Mouse (Mus musculus): ENCODE measurements around the gene Cdyl. TPM values are rescaled to one million over a fixed set of nuclear protein-coding genes. Genes with fewer than 3 reads are reported as not detected.

Cdyl gene
- polyA plus RNA-seq, 1 experiment from 2014 or later = 12.0 TPM

DNA sequence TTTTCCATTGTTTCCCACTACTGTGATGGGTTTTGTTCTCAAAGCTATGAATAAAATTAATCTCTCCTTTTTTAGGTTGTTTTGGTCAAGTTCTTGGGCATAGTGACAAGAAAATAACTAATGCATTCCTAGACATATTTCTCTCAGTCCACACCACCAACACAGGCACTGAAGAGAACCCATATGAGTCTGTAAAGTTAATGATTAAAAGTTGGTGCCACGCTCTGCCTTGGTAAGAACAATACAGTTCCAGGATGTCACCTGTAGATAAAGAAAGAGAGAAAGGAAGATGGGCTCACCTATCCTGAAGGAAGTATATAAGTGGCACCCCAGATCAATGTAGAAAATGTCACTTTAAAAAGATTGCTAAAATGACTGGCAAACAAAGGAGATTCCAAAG lies 32.3 kb upstream of the Cdyl start:
- Histone ChIP-seq H3K27me3 (ENCODE audit: control insufficient read depth, insufficient read depth, low read length) (no peaks in the 10 kb centered on the region), H3K4me1 (replicated peaks; ENCODE audit: control insufficient read depth, insufficient read depth, low read length) (no peaks in the 10 kb centered on the region), H3K36me3 (ENCODE audit: control insufficient read depth, insufficient read depth, low read length) (no peaks in the 10 kb centered on the region), H3K27ac (ENCODE audit: low read depth, low read length) (no peak overlapping the region), H3K4me2 (replicated peaks; ENCODE audit: low read depth, low read length) (no peak overlapping the region), H3K4me3 (ENCODE audit: low read depth, low read length) (no peak overlapping the region), H3K9ac (ENCODE audit: low read depth, low read length) (no peak overlapping the region), H3K9me3 (ENCODE audit: control insufficient read depth, low read length) (no peaks in the 10 kb centered on the region)
- 79% methylated on average over 1 of the region's 1 CpGs for WGBS
- DNase-seq (ENCODE audit: low spot score) = no peak
- ATAC-seq (ENCODE audit: low FRiP score) = no peak

DNA sequence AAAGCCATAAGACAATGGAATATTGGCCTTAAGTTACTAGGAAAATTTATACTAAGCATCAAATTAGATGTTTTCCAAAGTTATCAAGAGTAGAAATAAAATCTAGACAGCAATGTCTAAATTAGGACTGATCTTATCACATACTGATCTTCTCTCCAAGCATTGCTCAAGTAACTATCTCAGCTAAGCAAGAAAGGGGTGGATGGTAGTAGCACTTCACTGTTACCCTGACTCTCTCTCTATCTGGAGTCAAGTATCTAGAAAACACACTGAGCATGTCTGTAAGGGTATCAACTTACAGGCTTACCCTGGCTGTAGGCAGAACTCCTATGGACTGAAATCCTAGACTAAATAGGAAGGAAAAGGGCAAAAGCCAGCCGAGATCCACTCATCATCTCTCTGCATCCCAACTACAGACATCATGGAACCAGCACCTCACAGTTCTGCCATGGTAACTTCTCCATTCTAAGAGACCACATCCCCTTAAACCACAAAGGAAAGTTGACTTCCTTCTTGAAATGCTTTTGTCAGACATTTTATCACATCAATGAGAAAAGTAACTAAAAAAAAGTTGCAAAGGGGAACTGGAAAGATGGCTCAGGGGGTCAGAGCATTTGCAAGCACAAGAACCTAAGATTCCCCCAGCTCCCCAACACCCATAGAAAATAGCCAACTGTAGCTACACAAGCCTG lies 12.4 kb upstream of the Cdyl start:
- ATAC-seq (ENCODE audit: low FRiP score) (no peak), DNase-seq (ENCODE audit: low spot score) (no peak)
- no peak overlapping the region for H3K27ac ChIP-seq (ENCODE audit: low read depth, low read length)
- H3K27me3 ChIP-seq (ENCODE audit: control insufficient read depth, insufficient read depth, low read length) = no peaks in the 10 kb centered on the region
- H3K4me1 ChIP-seq (replicated peaks; ENCODE audit: control insufficient read depth, insufficient read depth, low read length) = no peaks in the 10 kb centered on the region
- no peak overlapping the region for H3K9ac ChIP-seq (ENCODE audit: low read depth, low read length)
- H3K4me3 ChIP-seq (ENCODE audit: low read depth, low read length) = no peak overlapping the region
- no peaks in the 10 kb centered on the region for H3K36me3 ChIP-seq (ENCODE audit: control insufficient read depth, insufficient read depth, low read length)
- no peak overlapping the region for H3K4me2 ChIP-seq (replicated peaks; ENCODE audit: low read depth, low read length)
- no peaks in the 10 kb centered on the region for H3K9me3 ChIP-seq (ENCODE audit: control insufficient read depth, low read length)
- 74% methylated on average over 1 of the region's 1 CpGs for WGBS

DNA sequence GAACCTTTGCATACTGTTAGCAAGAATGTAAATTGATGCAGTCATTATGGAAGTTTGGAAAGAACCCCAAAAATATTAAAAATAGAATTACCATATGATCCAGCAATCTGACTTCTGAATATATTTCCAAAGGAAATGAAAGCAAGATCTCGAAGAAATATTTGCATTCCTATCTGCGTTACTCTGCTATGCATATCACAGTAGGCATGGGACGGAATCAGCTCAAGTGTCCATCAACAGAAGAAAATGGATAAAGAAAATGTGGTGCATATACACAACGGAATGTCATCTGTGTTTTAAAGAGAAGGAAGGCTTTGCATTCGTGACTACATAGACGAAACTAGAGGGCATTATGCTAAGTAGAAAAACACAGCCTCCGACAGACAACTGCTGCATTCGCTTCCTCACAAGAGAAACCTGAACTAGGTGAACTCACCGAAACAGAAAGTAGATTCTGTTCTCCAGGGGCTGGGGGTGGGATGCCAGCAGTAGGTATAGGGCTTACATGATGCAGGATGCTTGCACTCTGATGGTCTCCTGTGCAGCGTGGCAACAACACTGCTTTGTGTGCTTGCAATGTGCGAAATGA lies 9.3 kb upstream of the Cdyl start:
- Histone ChIP-seq H3K4me3 (ENCODE audit: low read depth, low read length) (no peak overlapping the region), H3K27ac (ENCODE audit: low read depth, low read length) (no peak overlapping the region), H3K27me3 (ENCODE audit: control insufficient read depth, insufficient read depth, low read length) (no peaks in the 10 kb centered on the region), H3K9me3 (ENCODE audit: control insufficient read depth, low read length) (no peaks in the 10 kb centered on the region), H3K36me3 (ENCODE audit: control insufficient read depth, insufficient read depth, low read length) (no peaks in the 10 kb centered on the region), H3K4me2 (replicated peaks; ENCODE audit: low read depth, low read length) (no peak overlapping the region), H3K9ac (ENCODE audit: low read depth, low read length) (no peak overlapping the region), H3K4me1 (replicated peaks; ENCODE audit: control insufficient read depth, insufficient read depth, low read length) (no peaks in the 10 kb centered on the region)
- ATAC-seq (ENCODE audit: low FRiP score) (no peak), DNase-seq (ENCODE audit: low spot score) (no peak)
- 89% methylated on average over 11 of the region's 11 CpGs for WGBS

DNA sequence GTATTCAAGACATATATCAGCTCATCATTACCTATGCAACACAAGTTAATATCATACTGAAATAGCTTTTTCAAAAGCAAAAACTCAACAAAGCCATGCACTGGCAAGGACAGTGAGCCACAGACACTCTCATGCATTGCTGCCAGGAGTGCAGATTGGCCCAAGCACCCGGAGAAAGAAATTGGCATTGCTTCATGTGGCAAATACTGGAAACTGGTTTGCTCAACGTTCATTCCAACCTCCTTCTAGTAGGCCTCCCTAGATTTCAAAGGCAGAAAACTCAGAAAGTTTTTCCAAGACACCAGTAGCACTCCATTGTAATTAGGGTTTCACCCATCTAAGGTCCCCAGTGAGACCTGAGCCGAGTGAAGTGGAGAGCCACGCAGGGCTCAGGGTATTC lies 6.8 kb upstream of the Cdyl start:
- no peaks in the 10 kb centered on the region for H3K9me3 ChIP-seq (ENCODE audit: control insufficient read depth, low read length)
- H3K4me3 ChIP-seq (ENCODE audit: low read depth, low read length) = no peak overlapping the region
- no peak overlapping the region for H3K9ac ChIP-seq (ENCODE audit: low read depth, low read length)
- no peak overlapping the region for H3K4me2 ChIP-seq (replicated peaks; ENCODE audit: low read depth, low read length)
- H3K27me3 ChIP-seq (ENCODE audit: control insufficient read depth, insufficient read depth, low read length) = no peaks in the 10 kb centered on the region
- no peak for ATAC-seq (ENCODE audit: low FRiP score)
- no peak for DNase-seq (ENCODE audit: low spot score)
- 78% methylated on average over 4 of the region's 4 CpGs for WGBS
- no peaks in the 10 kb centered on the region for H3K36me3 ChIP-seq (ENCODE audit: control insufficient read depth, insufficient read depth, low read length)
- no peak overlapping the region for H3K27ac ChIP-seq (ENCODE audit: low read depth, low read length)
- H3K4me1 ChIP-seq (replicated peaks; ENCODE audit: control insufficient read depth, insufficient read depth, low read length) = no peaks in the 10 kb centered on the region

DNA sequence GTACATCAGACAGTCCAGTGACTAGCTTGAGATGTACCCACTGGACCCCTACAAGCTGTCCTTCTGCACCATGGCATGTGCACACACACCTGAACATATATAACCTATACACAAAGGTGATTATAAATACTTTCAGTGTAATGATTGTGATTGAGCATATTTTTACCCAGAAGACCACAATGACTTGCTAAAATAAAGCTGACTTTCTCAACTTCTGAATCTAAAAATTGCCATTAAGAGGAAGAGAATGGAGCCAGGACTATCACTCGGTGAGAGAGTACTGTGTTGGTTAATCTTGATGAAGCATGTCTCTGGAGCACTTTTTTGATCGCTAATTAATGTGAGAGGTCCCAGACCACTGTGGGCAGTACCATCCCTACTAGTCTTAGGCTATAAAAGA lies 2.8 kb upstream of the Cdyl start:
- Histone ChIP-seq H3K27ac (ENCODE audit: low read depth, low read length) (no peak overlapping the region), H3K27me3 (ENCODE audit: control insufficient read depth, insufficient read depth, low read length) (no peaks in the 10 kb centered on the region), H3K9ac (ENCODE audit: low read depth, low read length) (no peak overlapping the region), H3K4me3 (ENCODE audit: low read depth, low read length) (no peak overlapping the region), H3K4me1 (replicated peaks; ENCODE audit: control insufficient read depth, insufficient read depth, low read length) (no peaks in the 10 kb centered on the region), H3K36me3 (ENCODE audit: control insufficient read depth, insufficient read depth, low read length) (no peaks in the 10 kb centered on the region), H3K4me2 (replicated peaks; ENCODE audit: low read depth, low read length) (no peak overlapping the region), H3K9me3 (ENCODE audit: control insufficient read depth, low read length) (no peaks in the 10 kb centered on the region)
- ATAC-seq (ENCODE audit: low FRiP score) (no peak), DNase-seq (ENCODE audit: low spot score) (no peak)
- WGBS = 92% methylated on average over 2 of the region's 2 CpGs

DNA sequence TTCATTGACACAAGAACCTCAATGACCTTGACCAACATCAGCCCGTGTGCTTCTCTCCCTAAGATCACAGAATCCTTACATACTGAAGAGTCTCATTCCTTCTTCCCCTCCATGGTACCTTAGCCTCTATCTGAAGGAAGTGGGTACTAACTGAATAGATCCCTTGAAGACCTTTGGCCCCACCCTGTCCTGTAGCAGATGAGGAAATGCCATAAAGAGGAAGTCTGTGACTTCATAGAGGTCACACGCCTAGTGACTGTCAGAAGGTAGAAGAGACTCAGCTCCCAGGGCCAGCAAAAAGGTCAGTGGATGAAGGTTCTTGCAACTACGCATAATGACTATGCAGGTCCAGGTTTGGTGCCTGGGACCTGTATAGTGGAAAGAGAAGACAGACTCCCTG lies 5.8 kb downstream of the Cdyl start:
- no peak overlapping the region for H3K4me3 ChIP-seq (ENCODE audit: low read depth, low read length)
- no peak overlapping the region for H3K9ac ChIP-seq (ENCODE audit: low read depth, low read length)
- no peaks in the 10 kb centered on the region for H3K9me3 ChIP-seq (ENCODE audit: control insufficient read depth, low read length)
- no peak overlapping the region for H3K4me2 ChIP-seq (replicated peaks; ENCODE audit: low read depth, low read length)
- H3K27me3 ChIP-seq (ENCODE audit: control insufficient read depth, insufficient read depth, low read length) = no peaks in the 10 kb centered on the region
- no peaks in the 10 kb centered on the region for H3K36me3 ChIP-seq (ENCODE audit: control insufficient read depth, insufficient read depth, low read length)
- no peak for ATAC-seq (ENCODE audit: low FRiP score)
- H3K27ac ChIP-seq (ENCODE audit: low read depth, low read length) = no peak overlapping the region
- DNase-seq (ENCODE audit: low spot score) = no peak
- 98% methylated on average over 3 of the region's 3 CpGs for WGBS
- no peaks in the 10 kb centered on the region for H3K4me1 ChIP-seq (replicated peaks; ENCODE audit: control insufficient read depth, insufficient read depth, low read length)

DNA sequence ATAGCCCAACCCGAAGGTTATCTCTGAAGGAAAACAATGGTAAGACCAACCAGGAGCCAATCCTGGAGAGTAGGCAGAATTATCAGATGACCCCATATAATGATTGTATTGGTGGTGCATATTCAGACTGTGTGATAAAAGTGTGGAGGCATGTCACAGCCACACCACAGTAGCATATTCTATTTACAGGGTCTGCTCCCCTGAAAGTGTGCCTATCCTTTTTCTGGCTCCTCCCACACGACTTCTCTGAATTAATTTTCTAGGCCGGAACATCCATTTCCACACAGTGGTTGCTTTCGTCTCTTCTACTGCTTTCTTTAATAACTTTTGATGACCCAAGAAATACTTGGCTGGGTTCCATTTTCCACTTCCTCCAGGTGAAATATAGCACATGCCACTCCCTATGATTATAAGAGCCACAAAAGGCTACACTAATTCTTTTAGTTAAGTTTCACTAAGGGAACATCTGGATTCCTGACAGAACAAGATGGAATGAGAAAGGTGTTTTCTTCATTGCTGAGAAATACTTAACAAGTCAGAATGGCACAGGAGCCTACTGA lies 10.4 kb downstream of the Cdyl start:
- Histone ChIP-seq H3K36me3 (ENCODE audit: control insufficient read depth, insufficient read depth, low read length) (no peaks in the 10 kb centered on the region), H3K4me1 (replicated peaks; ENCODE audit: control insufficient read depth, insufficient read depth, low read length) (no peaks in the 10 kb centered on the region)
- WGBS = 81% methylated on average over 4 of the region's 4 CpGs

DNA sequence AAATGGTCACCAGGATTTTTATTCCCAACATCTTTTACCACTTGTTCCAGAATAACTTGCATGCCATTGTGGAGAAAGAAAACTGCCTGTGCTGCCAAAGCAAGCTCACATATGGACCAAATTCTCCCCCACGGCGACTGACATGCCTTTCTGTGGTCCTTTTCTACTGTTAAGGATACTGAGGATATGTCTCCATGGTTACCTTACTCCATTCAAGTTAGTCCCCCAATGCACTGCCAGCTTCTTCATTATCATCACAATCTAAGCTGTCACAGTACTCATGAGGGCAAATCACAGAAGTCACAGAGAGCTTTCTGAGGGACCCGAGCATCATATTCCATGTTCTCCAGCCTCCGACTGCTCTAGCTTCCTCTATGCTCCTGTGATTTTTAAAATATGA lies 11.2 kb downstream of the Cdyl start:
- 50% methylated on average over 4 of the region's 4 CpGs for WGBS
- Histone ChIP-seq H3K9ac (ENCODE audit: low read depth, low read length) (no peak overlapping the region), H3K4me2 (replicated peaks; ENCODE audit: low read depth, low read length) (no peak overlapping the region), H3K27me3 (ENCODE audit: control insufficient read depth, insufficient read depth, low read length) (no peaks in the 10 kb centered on the region), H3K4me3 (ENCODE audit: low read depth, low read length) (no peak overlapping the region), H3K4me1 (replicated peaks; ENCODE audit: control insufficient read depth, insufficient read depth, low read length) (no peaks in the 10 kb centered on the region), H3K27ac (ENCODE audit: low read depth, low read length) (no peak overlapping the region), H3K36me3 (ENCODE audit: control insufficient read depth, insufficient read depth, low read length) (no peaks in the 10 kb centered on the region), H3K9me3 (ENCODE audit: control insufficient read depth, low read length) (no peaks in the 10 kb centered on the region)
- DNase-seq (ENCODE audit: low spot score) (peak; percentile 12), ATAC-seq (ENCODE audit: low FRiP score) (0 out of 2 replicates have a peak, but pooled peaks have one; percentile 22)

More for the DNA sequence above, 10.4 kb downstream of the Cdyl start:
- no peak for ATAC-seq (ENCODE audit: low FRiP score)
- Histone ChIP-seq H3K4me2 (replicated peaks; ENCODE audit: low read depth, low read length) (no peak overlapping the region), H3K9me3 (ENCODE audit: control insufficient read depth, low read length) (no peaks in the 10 kb centered on the region), H3K4me3 (ENCODE audit: low read depth, low read length) (no peak overlapping the region), H3K9ac (ENCODE audit: low read depth, low read length) (no peak overlapping the region), H3K27ac (ENCODE audit: low read depth, low read length) (no peak overlapping the region), H3K27me3 (ENCODE audit: control insufficient read depth, insufficient read depth, low read length) (no peaks in the 10 kb centered on the region)
- DNase-seq (ENCODE audit: low spot score) = no peak

DNA sequence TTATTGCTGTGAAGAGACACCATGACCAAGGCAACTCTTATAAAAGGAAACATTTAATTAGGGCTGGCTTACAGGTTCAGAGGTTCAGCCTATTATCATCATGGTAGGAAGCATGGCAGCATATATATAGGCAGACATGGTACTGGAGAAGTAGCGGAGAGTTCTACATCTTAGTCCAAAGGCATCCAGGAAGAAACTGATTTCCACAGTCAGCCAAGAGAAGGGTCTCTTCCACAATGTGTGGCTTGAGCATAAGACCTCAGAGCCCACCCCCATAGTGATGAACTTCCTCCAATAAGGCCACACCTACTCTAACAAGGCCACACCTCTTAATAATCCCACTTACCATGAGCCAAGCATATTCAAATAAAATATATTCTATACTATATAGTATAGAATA lies 17.3 kb downstream of the Cdyl start:
- H3K36me3 ChIP-seq (ENCODE audit: control insufficient read depth, insufficient read depth, low read length) = no peaks in the 10 kb centered on the region
- no peak overlapping the region for H3K4me2 ChIP-seq (replicated peaks; ENCODE audit: low read depth, low read length)
- no peak overlapping the region for H3K9ac ChIP-seq (ENCODE audit: low read depth, low read length)
- H3K27me3 ChIP-seq (ENCODE audit: control insufficient read depth, insufficient read depth, low read length) = no peaks in the 10 kb centered on the region
- ATAC-seq (ENCODE audit: low FRiP score) (no peak), DNase-seq (ENCODE audit: low spot score) (no peak)
- 100% methylated on average over 1 of the region's 1 CpGs for WGBS
- no peak overlapping the region for H3K27ac ChIP-seq (ENCODE audit: low read depth, low read length)
- H3K4me3 ChIP-seq (ENCODE audit: low read depth, low read length) = no peak overlapping the region
- H3K9me3 ChIP-seq (ENCODE audit: control insufficient read depth, low read length) = no peaks in the 10 kb centered on the region
- H3K4me1 ChIP-seq (replicated peaks; ENCODE audit: control insufficient read depth, insufficient read depth, low read length) = no peaks in the 10 kb centered on the region

Measured in hindbrain, embryonic 11.5 days (tissue).